In genomic region chr2:118343897-118344296, GRCm38 (mm10) we compare ENCODE assay signal across 24 mouse cellular contexts. TPM values are rescaled to one million over a fixed set of nuclear protein-coding genes. Genes with fewer than 3 reads are reported as not detected.
"Had no signal": no experiment of that assay in that cellular context is flagged by ENCODE, and none has a peak within 500 bp of the region (broad histone marks: within the 10 kb centered on the region; RNA-seq: fewer than 3 reads in every experiment).

No protein-coding gene starts in this region.

- H3K27ac ChIP-seq: kidney, postnatal 0 days; layer of hippocampus, adult 2 months; left cerebral cortex, adult 2 months; liver, embryonic 14.5 days; lung, embryonic 15.5 days; midbrain, embryonic 12.5 days; neural tube, embryonic 13.5 days had no signal

- H3K4me1 ChIP-seq: lung, embryonic 15.5 days; neural tube, embryonic 13.5 days had no signal

- H3K27me3 ChIP-seq: lung, embryonic 15.5 days; midbrain, embryonic 12.5 days; neural tube, embryonic 13.5 days had no signal

- H3K4me2 ChIP-seq: lung, embryonic 15.5 days; midbrain, embryonic 12.5 days; neural tube, embryonic 13.5 days had no signal

- H3K4me3 ChIP-seq: layer of hippocampus, adult 2 months; left cerebral cortex, adult 2 months; lung, embryonic 15.5 days; midbrain, embryonic 12.5 days; myocyte; neural tube, embryonic 13.5 days had no signal

- H3K9me3 ChIP-seq: lung, embryonic 15.5 days; midbrain, embryonic 12.5 days; neural tube, embryonic 13.5 days had no signal

- H3K36me3 ChIP-seq: lung, embryonic 15.5 days; midbrain, embryonic 12.5 days; neural tube, embryonic 13.5 days had no signal

- DNase-seq: kidney, adult 18-20 months; kidney, postnatal 36 days; layer of hippocampus, adult 9-11 months; layer of hippocampus, postnatal 36 days; lung, adult 18-20 months; lung, postnatal 14 days; lung, postnatal 4 days; retina, postnatal 1 day; right cerebral cortex, postnatal 25 days; spleen, adult 18-20 months; thymus, postnatal 25 days had no signal

- H3K9ac ChIP-seq: liver, embryonic 14.5 days; lung, embryonic 15.5 days; midbrain, embryonic 12.5 days; neural tube, embryonic 13.5 days had no signal

- ATAC-seq: midbrain, embryonic 16.5 days had no signal

RNA-seq across cellular contexts. Expression of gene Gpr176, which starts 29.3 kb away (rescaled TPM):
- total RNA-seq: liver, adult 2 months; megakaryocyte progenitor cell, adult 5-6 weeks; megakaryocyte-erythroid progenitor cell, adult 5-6 weeks; monocyte, adult 5-6 weeks had no signal
- polyA plus RNA-seq: liver, adult 2 months had no signal
